Mouse (Mus musculus) brain, embryonic 14.5 days (tissue): ENCODE measurements at regions not wholly inside any gene's neighbourhood (a gene's known extent, or its start where the extent isn't known, plus 50 kb on each side); places are given as distances from the start of the nearest gene placed in this dataset.

ENCODE experiments used
- CTCF ChIP-seq: fragments of 200-500 bp; IDR thresholded peaks from 2 replicates; pipeline ENCODE4 v1.5.1; 2012; ENCODE audit warnings: inconsistent platforms, mild to moderate bottlenecking, moderate library complexity, borderline replicate concordance; ENCODE audit not compliant: insufficient read depth, insufficient read length; ENCODE audit errors: extremely low read depth
- POLR2A ChIP-seq: fragments of 200-500 bp; IDR thresholded peaks from 2 replicates; pipeline ENCODE4 v1.6.1; 2012; ENCODE audit warnings: mild to moderate bottlenecking, inconsistent platforms, borderline replicate concordance; ENCODE audit not compliant: poor library complexity, insufficient read depth, insufficient read length, severe bottlenecking; ENCODE audit errors: extremely low read depth

- TF ChIP-seq POLR2A (no peak), CTCF (no peak)
Observed at GRCm38 (mm10) chr12:92156726-92157125, 307.8 kb upstream of the Sel1l start.
